Mouse (Mus musculus) embryonic facial prominence, embryonic 13.5 days (tissue): Measurements from ENCODE around the gene Sptlc2. TPM values are rescaled to one million over a fixed set of nuclear protein-coding genes. Genes with fewer than 3 reads are reported as not detected.
"Not testable (repeated sequence)": the region's sequence is repeated elsewhere in the genome, so short reads cannot be mapped to it uniquely, and the experiment has no call there.

Experiments used
- ATAC-seq: fragments of 200-750 bp; cut with Nextera tagmentation; 2 replicates; pipeline ENCODE4 v1.8.0; 2017; ENCODE audit warnings: low read depth; ENCODE audit not compliant: insufficient number of reproducible peaks, insufficient read depth, low FRiP score, low TSS enrichment
- H3K27ac ChIP-seq: fragments of 300-500 bp; sonication (generic); 2 replicates; pipeline ENCODE4 v1.5.1; 2015; ENCODE audit warnings: moderate library complexity, mild to moderate bottlenecking, inconsistent platforms
- H3K27me3 ChIP-seq: fragments of 300-500 bp; sonication (generic); 2 replicates; pipeline ENCODE4 v1.6.1; 2015; ENCODE audit warnings: mild to moderate bottlenecking, inconsistent platforms
- H3K36me3 ChIP-seq: fragments of 300-500 bp; sonication (generic); 2 replicates; pipeline ENCODE4 v1.6.1; 2015; ENCODE audit warnings: mild to moderate bottlenecking, inconsistent platforms
- H3K4me1 ChIP-seq: fragments of 300-500 bp; sonication (generic); 2 replicates; pipeline ENCODE4 v1.6.1; 2015; ENCODE audit warnings: inconsistent platforms
- H3K4me2 ChIP-seq: fragments of 300-500 bp; sonication (generic); 2 replicates; pipeline ENCODE4 v1.6.1; 2015; ENCODE audit warnings: moderate library complexity, mild to moderate bottlenecking, inconsistent platforms
- H3K4me3 ChIP-seq: fragments of 300-500 bp; sonication (generic); 2 replicates; pipeline ENCODE4 v1.5.1; 2015; ENCODE audit warnings: mild to moderate bottlenecking, inconsistent platforms
- H3K9ac ChIP-seq: fragments of 300-500 bp; sonication (generic); 2 replicates; pipeline ENCODE4 v1.6.1; 2015; ENCODE audit warnings: mild to moderate bottlenecking, inconsistent platforms
- H3K9me3 ChIP-seq: fragments of 300-500 bp; sonication (generic); 2 replicates; pipeline ENCODE4 v1.6.1; 2016; ENCODE audit warnings: inconsistent platforms
- WGBS: fragments of 180-500 bp; shearing (Covaris S2); methylation state at CpG from one replicate; pipeline ENCODE4 v1.1.7; 2015; ENCODE audit warnings: mixed read lengths; 5-methylcytosine and 5-hydroxymethylcytosine counted together
- polyA plus RNA-seq: library from polyadenylated mRNA; unstranded; fragments of >200 nt; fragmentation: Nextera tagmentation; extraction: Ambion mirVana; gene quantifications from 2 replicates; pipeline ENCODE4 v1.2.1, GENCODE M21; 2015

Gene Sptlc2
- polyA plus RNA-seq, 1 experiment from 2014 or later: 76.3 TPM

- 7% methylated on average over 29 of the region's 29 CpGs for WGBS
- H3K9me3 ChIP-seq: no peaks in the 10 kb centered on the region
- H3K4me2 ChIP-seq: peak overlapping the region; percentile 99
- H3K4me3 ChIP-seq: peak overlapping the region; percentile 75
- ATAC-seq: no peak
- H3K9ac ChIP-seq: peak overlapping the region; percentile 77
- peaks cover 11% of the 10 kb centered on the region; the same call in 1 of the 2 replicates for H3K4me1 ChIP-seq
- no peaks in the 10 kb centered on the region for H3K36me3 ChIP-seq
- H3K27ac ChIP-seq: no peak overlapping the region
- peaks cover 33% of the 10 kb centered on the region for H3K27me3 ChIP-seq
Measured at GRCm38 (mm10) chr12:87299037-87299656, 89.0 kb downstream of the Sptlc2 start.

- Histone ChIP-seq H3K9me3 (no peaks in the 10 kb centered on the region), H3K4me2 (no peak overlapping the region), H3K4me3 (no peak overlapping the region), H3K36me3 (no peaks in the 10 kb centered on the region), H3K27ac (no peak overlapping the region), H3K27me3 (peaks cover 8% of the 10 kb centered on the region), H3K9ac (no peak overlapping the region), H3K4me1 (0 out of 2 replicates have a peak, but pooled peaks cover under 1% of the 10 kb centered on the region)
- no peak for ATAC-seq
- WGBS: 72% methylated on average over 6 of the region's 6 CpGs
Measured at GRCm38 (mm10) chr12:87293934-87294333, 94.2 kb downstream of the Sptlc2 start.

GRCm38 (mm10) chr12:87289100-87289499 lies 99.1 kb downstream of the Sptlc2 start:
- ATAC-seq: no peak
- no peak overlapping the region for H3K4me3 ChIP-seq
- H3K36me3 ChIP-seq: no peaks in the 10 kb centered on the region
- no peak overlapping the region for H3K9ac ChIP-seq
- H3K27me3 ChIP-seq: no peaks in the 10 kb centered on the region
- no peaks in the 10 kb centered on the region for H3K9me3 ChIP-seq
- 90% methylated on average over 5 of the region's 5 CpGs for WGBS
- no peaks in the 10 kb centered on the region for H3K4me1 ChIP-seq
- H3K27ac ChIP-seq: no peak overlapping the region
- no peak overlapping the region for H3K4me2 ChIP-seq

- Histone ChIP-seq H3K36me3 (no peaks in the 10 kb centered on the region), H3K27me3 (no peaks in the 10 kb centered on the region), H3K4me1 (no peaks in the 10 kb centered on the region), H3K4me3 (no peak overlapping the region), H3K9ac (no peak overlapping the region), H3K27ac (no peak overlapping the region), H3K9me3 (no peaks in the 10 kb centered on the region), H3K4me2 (no peak overlapping the region)
- WGBS: 84% methylated on average over 5 of the region's 5 CpGs
- no peak for ATAC-seq
Measured at GRCm38 (mm10) chr12:87284726-87285125, 103.4 kb downstream of the Sptlc2 start.

GRCm38 (mm10) chr12:87284268-87284667 lies 103.9 kb downstream of the Sptlc2 start:
- no peaks in the 10 kb centered on the region for H3K4me1 ChIP-seq
- no peak overlapping the region for H3K4me2 ChIP-seq
- no peak overlapping the region for H3K4me3 ChIP-seq
- no peaks in the 10 kb centered on the region for H3K9me3 ChIP-seq
- no peaks in the 10 kb centered on the region for H3K27me3 ChIP-seq
- H3K27ac ChIP-seq: no peak overlapping the region
- H3K36me3 ChIP-seq: no peaks in the 10 kb centered on the region
- H3K9ac ChIP-seq: no peak overlapping the region
- WGBS: 75% methylated on average over 4 of the region's 4 CpGs
- no peak for ATAC-seq

- Histone ChIP-seq H3K4me2 (no peak overlapping the region), H3K9me3 (no peaks in the 10 kb centered on the region), H3K36me3 (no peaks in the 10 kb centered on the region), H3K27me3 (no peaks in the 10 kb centered on the region), H3K4me1 (no peaks in the 10 kb centered on the region), H3K27ac (no peak overlapping the region), H3K4me3 (no peak overlapping the region), H3K9ac (no peak overlapping the region)
- 58% methylated on average over 7 of the region's 7 CpGs for WGBS
- ATAC-seq: no peak
Measured at GRCm38 (mm10) chr12:87283706-87284105, 104.4 kb downstream of the Sptlc2 start.

- Histone ChIP-seq H3K27ac (no peak overlapping the region), H3K36me3 (no peaks in the 10 kb centered on the region)
- ATAC-seq: no peak
Measured at GRCm38 (mm10) chr12:87282743-87283142, 105.4 kb downstream of the Sptlc2 start.

GRCm38 (mm10) chr12:87281766-87282165 lies 106.4 kb downstream of the Sptlc2 start:
- Histone ChIP-seq H3K9ac (no peak overlapping the region), H3K4me1 (peaks cover 5% of the 10 kb centered on the region; the same call in 1 of the 2 replicates), H3K4me3 (no peak overlapping the region), H3K36me3 (peaks cover 2% of the 10 kb centered on the region), H3K9me3 (no peaks in the 10 kb centered on the region), H3K4me2 (no peak overlapping the region), H3K27me3 (no peaks in the 10 kb centered on the region), H3K27ac (no peak overlapping the region)
- ATAC-seq: no peak
- WGBS: 96% methylated on average over 1 of the region's 1 CpGs

More at GRCm38 (mm10) chr12:87282743-87283142, 105.4 kb downstream of the Sptlc2 start:
- WGBS: 93% methylated on average over 4 of the region's 4 CpGs
- Histone ChIP-seq H3K4me2 (no peak overlapping the region), H3K4me3 (no peak overlapping the region), H3K9me3 (no peaks in the 10 kb centered on the region), H3K4me1 (peaks cover 5% of the 10 kb centered on the region; the same call in 1 of the 2 replicates), H3K27me3 (no peaks in the 10 kb centered on the region), H3K9ac (no peak overlapping the region)

- Histone ChIP-seq H3K36me3 (peaks cover 20% of the 10 kb centered on the region), H3K4me2 (no peak overlapping the region), H3K9ac (no peak overlapping the region), H3K4me1 (peaks cover 5% of the 10 kb centered on the region; the same call in 1 of the 2 replicates), H3K27me3 (no peaks in the 10 kb centered on the region), H3K4me3 (no peak overlapping the region), H3K27ac (no peak overlapping the region), H3K9me3 (no peaks in the 10 kb centered on the region)
- WGBS: 42% methylated on average over 14 of the region's 14 CpGs
- ATAC-seq: no peak
Measured at GRCm38 (mm10) chr12:87279879-87280278, 108.3 kb downstream of the Sptlc2 start.

GRCm38 (mm10) chr12:87279350-87279749 lies 108.8 kb downstream of the Sptlc2 start:
- no peak overlapping the region for H3K27ac ChIP-seq
- H3K36me3 ChIP-seq: peaks cover 26% of the 10 kb centered on the region
- H3K4me1 ChIP-seq: peaks cover 5% of the 10 kb centered on the region; the same call in 1 of the 2 replicates
- H3K9ac ChIP-seq: no peak overlapping the region
- ATAC-seq: peak; percentile 20; the same call in 1 of the 2 replicates
- no peak overlapping the region for H3K4me2 ChIP-seq
- H3K9me3 ChIP-seq: no peaks in the 10 kb centered on the region
- no peaks in the 10 kb centered on the region for H3K27me3 ChIP-seq
- 79% methylated on average over 3 of the region's 3 CpGs for WGBS
- no peak overlapping the region for H3K4me3 ChIP-seq

- Histone ChIP-seq H3K27me3 (no peaks in the 10 kb centered on the region), H3K4me3 (no peak overlapping the region), H3K36me3 (peaks cover 37% of the 10 kb centered on the region), H3K9me3 (no peaks in the 10 kb centered on the region), H3K9ac (no peak overlapping the region), H3K4me1 (peaks cover 5% of the 10 kb centered on the region; the same call in 1 of the 2 replicates), H3K4me2 (no peak overlapping the region), H3K27ac (no peak overlapping the region)
- 24% methylated on average over 6 of the region's 6 CpGs for WGBS
- no peak for ATAC-seq
Measured at GRCm38 (mm10) chr12:87278118-87278730, 109.9 kb downstream of the Sptlc2 start.

GRCm38 (mm10) chr12:87277251-87277650 lies 110.9 kb downstream of the Sptlc2 start:
- H3K27me3 ChIP-seq, H3K4me2 ChIP-seq, H3K4me1 ChIP-seq, H3K9me3 ChIP-seq, ATAC-seq, H3K27ac ChIP-seq, H3K4me3 ChIP-seq, H3K9ac ChIP-seq: not testable (repeated sequence)
- H3K36me3 ChIP-seq: peaks cover 47% of the 10 kb centered on the region
- 89% methylated on average over 4 of the region's 4 CpGs for whole genome bisulfite sequencing
